Mouse (Mus musculus) midbrain, embryonic 16.5 days (tissue): ENCODE data around the gene Hmx1. TPM values are rescaled to one million over a fixed set of nuclear protein-coding genes. Genes with fewer than 3 reads are reported as not detected.

Source experiments
- ATAC-seq: fragments of 200-750 bp; cut with Nextera tagmentation; 2 replicates; pipeline ENCODE4 v1.8.0; 2017; ENCODE audit warnings: moderate TSS enrichment
- H3K27ac ChIP-seq: fragments of 300-500 bp; sonication (generic); 2 replicates; pipeline ENCODE4 v1.5.1; 2014; ENCODE audit warnings: mild to moderate bottlenecking, low read length, mixed read lengths
- H3K27me3 ChIP-seq: fragments of 300-500 bp; sonication (generic); 2 replicates; pipeline ENCODE4 v1.6.1; 2014; ENCODE audit warnings: low read depth, low read length, mixed read lengths; ENCODE audit not compliant: control insufficient read depth, insufficient read depth
- H3K36me3 ChIP-seq: fragments of 300-500 bp; sonication (generic); 2 replicates; pipeline ENCODE4 v1.6.1; 2014; ENCODE audit warnings: mild to moderate bottlenecking, low read length, moderate library complexity, mixed read lengths; ENCODE audit not compliant: control insufficient read depth, insufficient read depth
- H3K4me1 ChIP-seq: fragments of 300-500 bp; sonication (generic); 2 replicates; pipeline ENCODE4 v1.6.1; 2014; ENCODE audit warnings: mild to moderate bottlenecking, low read length, mixed read lengths; ENCODE audit not compliant: control insufficient read depth, insufficient read depth
- H3K4me2 ChIP-seq: fragments of 300-500 bp; sonication (generic); 2 replicates; pipeline ENCODE4 v1.6.1; 2014; ENCODE audit warnings: mild to moderate bottlenecking, low read length, mixed read lengths
- H3K4me3 ChIP-seq: fragments of 300-500 bp; sonication (generic); 2 replicates; pipeline ENCODE4 v1.5.1; 2014; ENCODE audit warnings: low read depth, mild to moderate bottlenecking, low read length, moderate library complexity, mixed read lengths
- H3K9ac ChIP-seq: fragments of 300-500 bp; sonication (generic); 2 replicates; pipeline ENCODE4 v1.6.1; 2014; ENCODE audit warnings: low read depth, low read length, mixed read lengths
- H3K9me3 ChIP-seq: fragments of 300-500 bp; sonication (generic); replicated peaks from 2 replicates; pipeline ENCODE4 v1.6.1; 2014; ENCODE audit warnings: mild to moderate bottlenecking, low read length, mixed read lengths; ENCODE audit not compliant: control insufficient read depth, poor library complexity, severe bottlenecking
- WGBS: fragments of 180-500 bp; shearing (Covaris S2); extraction: QIAGEN DNeasy Blood & Tissue Kit; methylation state at CpG from one replicate; pipeline ENCODE4 v1.1.7; 2014; 5-methylcytosine and 5-hydroxymethylcytosine counted together
- polyA plus RNA-seq: library from polyadenylated mRNA; unstranded; fragments of >200 nt; fragmentation: Nextera tagmentation; extraction: Ambion mirVana; gene quantifications from 2 replicates; pipeline ENCODE4 v1.2.1, GENCODE M21; 2015

The Hmx1 gene
- polyA plus RNA-seq, 1 experiment from 2014 or later: not detected

- Histone ChIP-seq H3K9ac (no peak overlapping the region), H3K27ac (no peak overlapping the region), H3K4me3 (no peak overlapping the region), H3K4me2 (no peak overlapping the region), H3K27me3 (no peaks in the 10 kb centered on the region), H3K36me3 (no peaks in the 10 kb centered on the region), H3K4me1 (peaks cover 5% of the 10 kb centered on the region; the same call in 1 of the 2 replicates), H3K9me3 (no peaks in the 10 kb centered on the region)
- no peak for ATAC-seq
- WGBS: 13% methylated on average over 12 of the region's 12 CpGs
These were observed 23.9 kb downstream of the Hmx1 start for GRCm38 (mm10) chr5:35412833-35413232.

GRCm38 (mm10) chr5:35417707-35418106 lies 28.8 kb downstream of the Hmx1 start:
- 52% methylated on average over 7 of the region's 7 CpGs for WGBS
- ATAC-seq: no peak

GRCm38 (mm10) chr5:35421622-35422021 lies 32.7 kb downstream of the Hmx1 start:
- 79% methylated on average over 4 of the region's 4 CpGs for WGBS
- Histone ChIP-seq H3K9ac (no peak overlapping the region), H3K9me3 (no peaks in the 10 kb centered on the region), H3K36me3 (no peaks in the 10 kb centered on the region), H3K4me2 (no peak overlapping the region), H3K27me3 (no peaks in the 10 kb centered on the region; the same call in 1 of the 2 replicates), H3K27ac (no peak overlapping the region), H3K4me1 (no peaks in the 10 kb centered on the region; the same call in 1 of the 2 replicates), H3K4me3 (no peak overlapping the region)
- no peak for ATAC-seq

More at GRCm38 (mm10) chr5:35417707-35418106, 28.8 kb downstream of the Hmx1 start:
- Histone ChIP-seq H3K9ac (no peak overlapping the region), H3K27ac (no peak overlapping the region), H3K9me3 (no peaks in the 10 kb centered on the region), H3K27me3 (no peaks in the 10 kb centered on the region; the same call in 1 of the 2 replicates), H3K4me3 (no peak overlapping the region), H3K36me3 (no peaks in the 10 kb centered on the region), H3K4me1 (peaks cover 5% of the 10 kb centered on the region; the same call in 1 of the 2 replicates), H3K4me2 (no peak overlapping the region)

GRCm38 (mm10) chr5:35425218-35425617 lies 36.3 kb downstream of the Hmx1 start:
- Histone ChIP-seq H3K27me3 (no peaks in the 10 kb centered on the region), H3K4me3 (no peak overlapping the region), H3K9me3 (no peaks in the 10 kb centered on the region), H3K9ac (no peak overlapping the region), H3K36me3 (no peaks in the 10 kb centered on the region), H3K4me1 (no peaks in the 10 kb centered on the region; the same call in 1 of the 2 replicates), H3K27ac (no peak overlapping the region), H3K4me2 (no peak overlapping the region)
- 4% methylated on average over 11 of the region's 11 CpGs for WGBS
- no peak for ATAC-seq

GRCm38 (mm10) chr5:35427901-35428300 lies 39.0 kb downstream of the Hmx1 start:
- Histone ChIP-seq H3K4me3 (no peak overlapping the region), H3K27me3 (no peaks in the 10 kb centered on the region; the same call in 1 of the 2 replicates), H3K36me3 (no peaks in the 10 kb centered on the region), H3K4me1 (no peaks in the 10 kb centered on the region; the same call in 1 of the 2 replicates), H3K27ac (no peak overlapping the region), H3K9me3 (no peaks in the 10 kb centered on the region), H3K9ac (no peak overlapping the region), H3K4me2 (no peak overlapping the region)
- WGBS: 81% methylated on average over 6 of the region's 6 CpGs
- ATAC-seq: no peak

- no peaks in the 10 kb centered on the region; the same call in 1 of the 2 replicates for H3K4me1 ChIP-seq
- no peak overlapping the region for H3K9ac ChIP-seq
- no peak overlapping the region for H3K27ac ChIP-seq
- 93% methylated on average over 6 of the region's 6 CpGs for WGBS
- H3K27me3 ChIP-seq: no peaks in the 10 kb centered on the region; the same call in 1 of the 2 replicates
- no peaks in the 10 kb centered on the region for H3K9me3 ChIP-seq
- H3K36me3 ChIP-seq: no peaks in the 10 kb centered on the region
- no peak for ATAC-seq
- no peak overlapping the region for H3K4me3 ChIP-seq
- no peak overlapping the region for H3K4me2 ChIP-seq
These were observed 39.5 kb downstream of the Hmx1 start for GRCm38 (mm10) chr5:35428421-35428820.

- H3K4me3 ChIP-seq: no peak overlapping the region
- no peaks in the 10 kb centered on the region for H3K36me3 ChIP-seq
- no peaks in the 10 kb centered on the region; the same call in 1 of the 2 replicates for H3K27me3 ChIP-seq
- H3K4me2 ChIP-seq: no peak overlapping the region
- ATAC-seq: no peak
- H3K27ac ChIP-seq: no peak overlapping the region
- no peaks in the 10 kb centered on the region for H3K4me1 ChIP-seq
- WGBS: 75% methylated on average over 6 of the region's 6 CpGs
- H3K9me3 ChIP-seq: no peaks in the 10 kb centered on the region
- H3K9ac ChIP-seq: no peak overlapping the region
These were observed 43.2 kb downstream of the Hmx1 start for GRCm38 (mm10) chr5:35432098-35432497.

GRCm38 (mm10) chr5:35434038-35434437 lies 45.1 kb downstream of the Hmx1 start:
- ATAC-seq: no peak
- H3K4me3 ChIP-seq: no peak overlapping the region
- no peak overlapping the region for H3K4me2 ChIP-seq
- H3K9ac ChIP-seq: no peak overlapping the region
- H3K9me3 ChIP-seq: no peaks in the 10 kb centered on the region
- WGBS: 46% methylated on average over 5 of the region's 5 CpGs
- H3K27me3 ChIP-seq: no peaks in the 10 kb centered on the region; the same call in 1 of the 2 replicates
- no peaks in the 10 kb centered on the region for H3K4me1 ChIP-seq
- H3K36me3 ChIP-seq: no peaks in the 10 kb centered on the region
- H3K27ac ChIP-seq: no peak overlapping the region

- H3K27ac ChIP-seq: no peak overlapping the region
- H3K9me3 ChIP-seq: no peaks in the 10 kb centered on the region
- no peak for ATAC-seq
- no peaks in the 10 kb centered on the region; the same call in 1 of the 2 replicates for H3K27me3 ChIP-seq
- no peaks in the 10 kb centered on the region for H3K4me1 ChIP-seq
- H3K36me3 ChIP-seq: no peaks in the 10 kb centered on the region
- WGBS: 64% methylated on average over 6 of the region's 6 CpGs
- H3K4me3 ChIP-seq: no peak overlapping the region
- H3K9ac ChIP-seq: no peak overlapping the region
- H3K4me2 ChIP-seq: no peak overlapping the region
These were observed 45.8 kb downstream of the Hmx1 start for GRCm38 (mm10) chr5:35434703-35435102.
